Mouse (Mus musculus) kidney, embryonic 16.5 days (tissue): Measurements from ENCODE around the gene Col1a2. TPM values are rescaled to one million over a fixed set of nuclear protein-coding genes. Genes with fewer than 3 reads are reported as not detected.
A peak's percentile ranks its signal among the peaks of the same experiment; 100 is the strongest.

ENCODE experiments used
- ATAC-seq: fragments of 200-750 bp; cut with Nextera tagmentation; 2 replicates; pipeline ENCODE4 v1.8.0; 2017; ENCODE audit warnings: moderate TSS enrichment; ENCODE audit not compliant: low FRiP score, low TSS enrichment
- H3K27ac ChIP-seq: fragments of 300-500 bp; sonication (generic); 2 replicates; pipeline ENCODE4 v1.5.1; 2014; ENCODE audit warnings: low read length
- H3K27me3 ChIP-seq: fragments of 300-500 bp; sonication (generic); 2 replicates; pipeline ENCODE4 v1.6.1; 2014; ENCODE audit warnings: low read length, control low read depth, mixed read lengths; ENCODE audit not compliant: insufficient read depth
- H3K36me3 ChIP-seq: fragments of 300-500 bp; sonication (generic); 2 replicates; pipeline ENCODE4 v1.6.1; 2014; ENCODE audit warnings: low read length, control low read depth, mixed read lengths; ENCODE audit not compliant: insufficient read depth
- H3K4me1 ChIP-seq: fragments of 300-500 bp; sonication (generic); 2 replicates; pipeline ENCODE4 v1.6.1; 2014; ENCODE audit warnings: low read length, control low read depth, mixed read lengths; ENCODE audit not compliant: insufficient read depth
- H3K4me2 ChIP-seq: fragments of 300-500 bp; sonication (generic); replicated peaks from 2 replicates; pipeline ENCODE4 v1.6.1; 2014; ENCODE audit warnings: low read depth, low read length
- H3K4me3 ChIP-seq: fragments of 300-500 bp; sonication (generic); 2 replicates; pipeline ENCODE4 v1.5.1; 2014; ENCODE audit warnings: mild to moderate bottlenecking, low read length
- H3K9ac ChIP-seq: fragments of 300-500 bp; sonication (generic); replicated peaks from 2 replicates; pipeline ENCODE4 v1.6.1; 2014; ENCODE audit warnings: low read length
- H3K9me3 ChIP-seq: fragments of 300-500 bp; sonication (generic); 2 replicates; pipeline ENCODE4 v1.6.1; 2016; ENCODE audit warnings: low read length, control low read depth
- WGBS: fragments of 180-500 bp; shearing (Covaris S2); extraction: QIAGEN DNeasy Blood & Tissue Kit; methylation state at CpG from one replicate; pipeline ENCODE4 v1.1.7; 2014; 5-methylcytosine and 5-hydroxymethylcytosine counted together
- polyA plus RNA-seq: library from polyadenylated mRNA; unstranded; fragments of >200 nt; fragmentation: Nextera tagmentation; extraction: Ambion mirVana; gene quantifications from 2 replicates; pipeline ENCODE4 v1.2.1, GENCODE M21; 2015

Col1a2 gene
- polyA plus RNA-seq = 551 and 618 TPM in 2 replicates

GRCm38 (mm10) chr6:4504603-4505131, at the start of gene Col1a2:
Gene Col1a2, plus strand, starts transcription at chr6:4504814.
- H3K4me1 ChIP-seq = no peaks in the 10 kb centered on the region; the same call in 1 of the 2 replicates
- 28% methylated on average over 2 of the region's 3 CpGs for WGBS
- no peaks in the 10 kb centered on the region for H3K9me3 ChIP-seq
- H3K27ac ChIP-seq = peak within 1 kb of the TSS; percentile 80
- peak within 1 kb of the TSS; percentile 65 for H3K9ac ChIP-seq
- peak within 1 kb of the TSS; percentile 71 for H3K4me2 ChIP-seq
- no peak; the same call in 1 of the 2 replicates for ATAC-seq
- H3K4me3 ChIP-seq = peak within 1 kb of the TSS; percentile 49
- H3K36me3 ChIP-seq = no peaks in the 10 kb centered on the region
- H3K27me3 ChIP-seq = no peaks in the 10 kb centered on the region

DNA sequence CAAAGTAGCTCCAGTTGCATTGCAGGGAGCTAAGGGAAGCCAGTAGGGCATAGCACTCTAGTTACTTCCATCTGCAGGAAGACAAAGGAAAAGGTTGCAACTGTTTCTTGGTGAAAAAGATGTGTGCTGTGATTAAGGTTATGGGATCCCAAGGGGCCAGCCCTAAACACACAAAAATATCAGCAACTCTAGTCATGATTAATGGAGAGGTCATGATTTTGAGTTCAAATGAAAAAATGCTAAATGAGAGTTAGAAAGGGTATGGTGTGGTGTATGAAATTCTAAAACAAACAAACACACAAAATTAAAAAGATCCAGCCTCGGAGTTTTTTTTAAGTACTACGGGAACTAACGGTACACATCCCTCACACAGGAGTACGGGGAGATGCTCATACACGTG, 49.1 kb upstream of the Col1a2 start:
- WGBS = 52% methylated on average over 5 of the region's 5 CpGs
- ATAC-seq = peak; percentile 24; the same call in 1 of the 2 replicates
- H3K4me2 ChIP-seq = peak overlapping the region; percentile 26; the same call in 1 of the 2 replicates
- H3K4me3 ChIP-seq = no peak overlapping the region
- peaks cover 19% of the 10 kb centered on the region; the same call in 1 of the 2 replicates for H3K4me1 ChIP-seq
- H3K9me3 ChIP-seq = no peaks in the 10 kb centered on the region
- no peak overlapping the region for H3K9ac ChIP-seq
- H3K36me3 ChIP-seq = no peaks in the 10 kb centered on the region
- no peaks in the 10 kb centered on the region for H3K27me3 ChIP-seq
- H3K27ac ChIP-seq = peak overlapping the region; percentile 94

GRCm38 (mm10) chr6:4455961-4456617, 48.5 kb upstream of the Col1a2 start:
- Histone ChIP-seq H3K9me3 (no peaks in the 10 kb centered on the region), H3K4me2 (peak overlapping the region; percentile 26; the same call in 1 of the 2 replicates), H3K9ac (no peak overlapping the region), H3K4me1 (peaks cover 19% of the 10 kb centered on the region; the same call in 1 of the 2 replicates), H3K27ac (peak overlapping the region; percentile 94), H3K27me3 (no peaks in the 10 kb centered on the region), H3K4me3 (no peak overlapping the region), H3K36me3 (no peaks in the 10 kb centered on the region)
- ATAC-seq = peak; percentile 65; the same call in 1 of the 2 replicates
- WGBS = 38% methylated on average over 5 of the region's 5 CpGs

- no peaks in the 10 kb centered on the region for H3K27me3 ChIP-seq
- no peak overlapping the region for H3K4me3 ChIP-seq
- H3K4me2 ChIP-seq = peak overlapping the region; percentile 26; the same call in 1 of the 2 replicates
- H3K36me3 ChIP-seq = no peaks in the 10 kb centered on the region
- no peak overlapping the region; the same call in 1 of the 2 replicates for H3K9ac ChIP-seq
- peak; percentile 59; the same call in 1 of the 2 replicates for ATAC-seq
- 46% methylated on average over 12 of the region's 12 CpGs for WGBS
- H3K9me3 ChIP-seq = no peaks in the 10 kb centered on the region
- H3K27ac ChIP-seq = peak overlapping the region; percentile 94
- peaks cover 19% of the 10 kb centered on the region; the same call in 1 of the 2 replicates for H3K4me1 ChIP-seq
Measured at GRCm38 (mm10) chr6:4456691-4457447, 47.7 kb upstream of the Col1a2 start.

- H3K4me2 ChIP-seq = 0 out of 2 replicates have a peak overlapping the region, but pooled peaks have one; percentile 13
- WGBS = 11% methylated on average over 6 of the region's 6 CpGs
- ATAC-seq = peak; percentile 60; the same call in 1 of the 2 replicates
Measured at GRCm38 (mm10) chr6:4457555-4457996, 47.0 kb upstream of the Col1a2 start.

GRCm38 (mm10) chr6:4465320-4465719, 39.3 kb upstream of the Col1a2 start:
- H3K9ac ChIP-seq = no peak overlapping the region
- no peaks in the 10 kb centered on the region for H3K36me3 ChIP-seq
- no peaks in the 10 kb centered on the region for H3K9me3 ChIP-seq
- H3K4me1 ChIP-seq = no peaks in the 10 kb centered on the region
- H3K27me3 ChIP-seq = no peaks in the 10 kb centered on the region
- H3K4me3 ChIP-seq = no peak overlapping the region
- H3K27ac ChIP-seq = no peak overlapping the region
- H3K4me2 ChIP-seq = no peak overlapping the region
- 54% methylated on average over 3 of the region's 3 CpGs for WGBS
- no peak for ATAC-seq

More at GRCm38 (mm10) chr6:4457555-4457996, 47.0 kb upstream of the Col1a2 start:
- no peak overlapping the region for H3K4me3 ChIP-seq
- H3K27me3 ChIP-seq = no peaks in the 10 kb centered on the region
- peaks cover 19% of the 10 kb centered on the region; the same call in 1 of the 2 replicates for H3K4me1 ChIP-seq
- peak overlapping the region; percentile 94 for H3K27ac ChIP-seq
- H3K9ac ChIP-seq = no peak overlapping the region
- no peaks in the 10 kb centered on the region for H3K9me3 ChIP-seq
- H3K36me3 ChIP-seq = no peaks in the 10 kb centered on the region

DNA sequence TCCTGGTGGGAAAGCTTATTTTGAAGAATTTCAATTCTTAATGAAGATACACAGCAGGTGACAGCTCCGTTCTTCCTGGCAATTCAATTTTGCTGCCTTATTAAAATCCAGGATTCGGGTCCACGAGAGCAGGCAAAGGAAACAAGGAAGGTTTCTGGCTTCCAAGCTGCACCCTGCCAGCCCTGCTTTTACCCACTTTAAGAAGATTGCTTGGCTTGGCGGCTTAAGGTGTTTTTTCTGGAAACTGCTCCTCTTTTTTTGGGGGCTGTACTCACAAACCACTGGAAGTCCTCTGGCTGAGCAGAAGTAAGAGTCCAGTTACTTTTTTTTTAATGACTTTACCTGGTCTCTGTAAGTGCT, 21.1 kb upstream of the Col1a2 start:
- no peak overlapping the region for H3K4me3 ChIP-seq
- H3K36me3 ChIP-seq = no peaks in the 10 kb centered on the region
- H3K9me3 ChIP-seq = no peaks in the 10 kb centered on the region
- no peak overlapping the region for H3K4me2 ChIP-seq
- ATAC-seq = no peak
- WGBS = 65% methylated on average over 4 of the region's 4 CpGs
- H3K4me1 ChIP-seq = peaks cover 16% of the 10 kb centered on the region
- no peaks in the 10 kb centered on the region for H3K27me3 ChIP-seq
- peak overlapping the region; percentile 19; the same call in 1 of the 2 replicates for H3K27ac ChIP-seq
- H3K9ac ChIP-seq = no peak overlapping the region

DNA sequence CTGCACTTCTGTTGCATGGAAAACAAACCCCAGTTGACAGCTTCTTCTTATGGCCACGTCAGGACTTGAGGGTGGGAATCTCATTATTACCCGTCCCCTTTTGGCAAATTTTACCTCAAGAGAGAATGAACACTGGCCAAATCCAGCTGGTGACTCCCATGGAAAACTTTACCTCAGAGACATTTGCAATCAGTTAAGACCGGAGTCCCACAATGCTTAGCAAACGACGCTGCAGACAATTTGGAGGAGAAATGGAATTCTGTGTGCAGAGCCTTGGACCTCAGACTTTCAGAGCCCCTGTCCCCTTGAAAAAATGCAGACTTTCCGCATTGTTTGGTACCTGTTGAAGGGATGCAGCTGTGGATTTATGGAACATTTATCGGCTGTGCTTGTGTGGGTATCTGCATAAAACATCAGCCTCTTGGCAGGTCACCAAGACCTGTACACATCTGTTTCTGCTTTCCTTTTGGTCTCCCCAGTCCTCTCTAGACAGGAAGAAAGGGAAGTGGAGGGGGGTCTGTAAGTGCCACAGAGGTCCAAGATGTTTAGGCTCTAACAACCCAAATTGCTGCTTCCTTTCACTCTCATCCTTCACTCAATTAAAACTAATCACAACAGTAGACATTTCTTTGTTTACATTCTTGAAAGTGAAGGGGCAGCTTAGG, 20.5 kb upstream of the Col1a2 start:
- H3K4me1 ChIP-seq = peaks cover 21% of the 10 kb centered on the region
- H3K9me3 ChIP-seq = no peaks in the 10 kb centered on the region
- ATAC-seq = 0 out of 2 replicates have a peak, but pooled peaks have one; percentile 34
- H3K36me3 ChIP-seq = no peaks in the 10 kb centered on the region
- no peak overlapping the region for H3K9ac ChIP-seq
- no peak overlapping the region for H3K4me3 ChIP-seq
- H3K27me3 ChIP-seq = no peaks in the 10 kb centered on the region
- 45% methylated on average over 7 of the region's 7 CpGs for WGBS
- no peak overlapping the region; the same call in 1 of the 2 replicates for H3K4me2 ChIP-seq
- peak overlapping the region; percentile 19 for H3K27ac ChIP-seq

DNA sequence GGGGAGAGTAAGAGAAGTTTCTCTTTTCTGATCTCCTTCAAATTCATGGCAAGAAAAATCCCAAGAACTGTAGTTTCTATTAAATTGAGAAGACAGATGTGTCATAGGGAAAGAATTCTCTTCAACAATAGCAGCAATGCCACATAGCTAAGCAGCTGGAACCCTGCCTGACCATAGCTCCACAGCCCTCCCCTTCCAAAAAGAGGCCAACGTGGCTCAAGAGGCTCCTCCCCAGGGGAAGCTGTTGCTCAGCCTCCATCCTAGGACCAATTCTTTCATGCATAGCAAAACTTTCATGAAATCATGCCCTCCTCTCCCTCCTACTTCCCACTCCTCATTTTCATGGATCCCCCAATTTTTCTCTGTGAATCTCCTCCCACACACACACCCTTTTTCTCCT, 16.3 kb upstream of the Col1a2 start:
- WGBS = 4% methylated on average over 1 of the region's 1 CpGs
- Histone ChIP-seq H3K4me2 (peak overlapping the region; percentile 41), H3K9me3 (no peaks in the 10 kb centered on the region), H3K9ac (0 out of 2 replicates have a peak overlapping the region, but pooled peaks have one; percentile 50), H3K27me3 (no peaks in the 10 kb centered on the region), H3K4me3 (no peak overlapping the region), H3K36me3 (no peaks in the 10 kb centered on the region), H3K4me1 (peaks cover 31% of the 10 kb centered on the region), H3K27ac (peak overlapping the region; percentile 93)
- ATAC-seq = peak; percentile 68; the same call in 1 of the 2 replicates
